Mouse (Mus musculus) embryonic facial prominence, embryonic 15.5 days (tissue): ENCODE data around the gene Gal3st2. TPM values are rescaled to one million over a fixed set of nuclear protein-coding genes. Genes with fewer than 3 reads are reported as not detected.
"Not testable (repeated sequence)": the region's sequence is repeated elsewhere in the genome, so short reads cannot be mapped to it uniquely, and the experiment has no call there.

ENCODE experiments used
- ATAC-seq: fragments of 200-750 bp; cut with Nextera tagmentation; 2 replicates; pipeline ENCODE4 v1.8.0; 2017; ENCODE audit warnings: low read depth, moderate TSS enrichment; ENCODE audit not compliant: insufficient number of reproducible peaks, low FRiP score, low TSS enrichment
- H3K27ac ChIP-seq: fragments of 300-500 bp; sonication (generic); replicated peaks from 2 replicates; pipeline ENCODE4 v1.5.1; 2015; ENCODE audit warnings: mild to moderate bottlenecking, inconsistent platforms
- H3K27me3 ChIP-seq: fragments of 300-500 bp; sonication (generic); 2 replicates; pipeline ENCODE4 v1.6.1; 2015; ENCODE audit warnings: inconsistent platforms
- H3K36me3 ChIP-seq: fragments of 300-500 bp; sonication (generic); 2 replicates; pipeline ENCODE4 v1.6.1; 2015; ENCODE audit warnings: mild to moderate bottlenecking, inconsistent platforms
- H3K4me1 ChIP-seq: fragments of 300-500 bp; sonication (generic); 2 replicates; pipeline ENCODE4 v1.6.1; 2015; ENCODE audit warnings: inconsistent platforms
- H3K4me2 ChIP-seq: fragments of 300-500 bp; sonication (generic); replicated peaks from 2 replicates; pipeline ENCODE4 v1.6.1; 2015; ENCODE audit warnings: mild to moderate bottlenecking, inconsistent platforms
- H3K4me3 ChIP-seq: fragments of 300-500 bp; sonication (generic); replicated peaks from 2 replicates; pipeline ENCODE4 v1.5.1; 2015; ENCODE audit warnings: mild to moderate bottlenecking, inconsistent platforms
- H3K9ac ChIP-seq: fragments of 300-500 bp; sonication (generic); 2 replicates; pipeline ENCODE4 v1.6.1; 2015; ENCODE audit warnings: inconsistent platforms
- H3K9me3 ChIP-seq: fragments of 300-500 bp; sonication (generic); replicated peaks from 2 replicates; pipeline ENCODE4 v1.6.1; 2016; ENCODE audit warnings: inconsistent platforms
- whole genome bisulfite sequencing: fragments of 180-500 bp; shearing (Covaris S2); methylation state at CpG from one replicate; pipeline ENCODE4 v1.1.7; 2015; 5-methylcytosine and 5-hydroxymethylcytosine counted together
- polyA plus RNA-seq: library from polyadenylated mRNA; unstranded; fragments of >200 nt; fragmentation: Nextera tagmentation; extraction: Ambion mirVana; gene quantifications from 2 replicates; pipeline ENCODE4 v1.2.1, GENCODE M21; 2015

The Gal3st2 gene
- polyA plus RNA-seq, 1 experiment from 2014 or later = 0.92 TPM

DNA sequence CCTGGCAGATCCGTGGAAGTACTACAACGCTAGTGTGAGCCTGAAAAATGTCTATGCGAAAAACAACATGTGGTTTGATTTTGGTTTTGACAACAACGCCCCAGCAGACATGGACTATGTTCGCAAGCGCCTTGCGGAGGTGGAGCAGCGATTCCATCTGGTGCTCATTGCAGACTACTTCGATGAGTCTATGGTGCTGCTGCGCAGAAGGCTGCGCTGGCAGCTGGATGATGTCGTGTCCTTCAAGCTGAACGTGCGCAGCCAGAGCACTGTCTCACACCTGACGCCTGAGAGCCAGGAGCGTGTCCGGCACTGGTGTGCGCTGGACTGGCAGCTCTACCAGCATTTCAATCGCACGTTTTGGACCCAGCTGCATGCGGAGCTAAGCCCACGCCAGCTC is 13.3 kb downstream of the Gal3st2 start:
- H3K36me3 ChIP-seq, H3K4me2 ChIP-seq, H3K27me3 ChIP-seq, H3K9ac ChIP-seq, ATAC-seq, H3K9me3 ChIP-seq, H3K27ac ChIP-seq, H3K4me1 ChIP-seq, H3K4me3 ChIP-seq: not testable (repeated sequence)
- WGBS = 69% methylated on average over 17 of the region's 22 CpGs

DNA sequence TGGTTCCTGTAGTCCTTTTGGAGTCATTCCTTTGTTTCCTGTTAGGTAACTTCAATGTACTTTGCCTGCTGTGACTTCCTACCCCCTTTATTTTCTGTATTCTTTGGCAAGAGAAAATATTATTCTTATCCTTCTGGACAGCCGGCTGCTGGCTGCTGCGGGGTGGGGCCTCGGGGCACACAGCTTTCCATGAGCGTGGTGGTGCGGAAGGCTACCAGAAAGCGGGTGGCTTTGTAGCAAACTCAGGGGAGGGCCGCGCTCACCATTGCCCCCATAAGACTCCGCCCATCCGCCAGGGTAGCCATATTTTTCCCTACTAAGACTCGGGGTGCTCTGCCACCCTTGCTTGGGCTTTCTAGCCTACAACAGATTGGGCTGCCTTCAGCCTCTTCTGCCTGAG is 20.7 kb downstream of the Gal3st2 start:
- not testable (repeated sequence) for H3K9me3 ChIP-seq, H3K4me2 ChIP-seq, H3K9ac ChIP-seq, H3K36me3 ChIP-seq, H3K27me3 ChIP-seq, ATAC-seq, H3K4me3 ChIP-seq, H3K4me1 ChIP-seq, H3K27ac ChIP-seq
- WGBS = no CpG with 5 or more reads among the region's 11 CpGs

DNA sequence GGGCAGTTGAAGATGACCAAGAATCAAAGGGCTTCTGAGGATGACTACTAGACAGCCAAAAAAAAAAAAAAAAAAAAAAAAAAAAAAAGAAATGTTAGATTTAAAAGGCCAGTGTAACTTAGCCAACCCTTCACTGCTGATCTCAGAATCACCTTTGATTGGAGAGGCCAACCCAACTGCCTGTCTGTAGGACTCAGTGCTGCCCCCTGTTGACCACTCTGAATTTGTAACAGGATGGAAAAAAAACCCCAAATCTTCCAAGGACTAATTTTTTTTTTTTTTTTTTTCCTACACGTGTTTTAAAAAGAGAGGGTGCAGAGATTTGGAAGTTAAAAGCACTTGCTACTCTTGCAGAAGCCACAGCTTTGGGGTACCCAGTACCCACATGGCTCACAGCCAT is 29.8 kb downstream of the Gal3st2 start:
- H3K9me3 ChIP-seq, H3K4me1 ChIP-seq, H3K27ac ChIP-seq, ATAC-seq, H3K36me3 ChIP-seq, H3K27me3 ChIP-seq, H3K9ac ChIP-seq, H3K4me3 ChIP-seq, H3K4me2 ChIP-seq: not testable (repeated sequence)
- 59% methylated on average over 1 of the region's 1 CpGs for WGBS

DNA sequence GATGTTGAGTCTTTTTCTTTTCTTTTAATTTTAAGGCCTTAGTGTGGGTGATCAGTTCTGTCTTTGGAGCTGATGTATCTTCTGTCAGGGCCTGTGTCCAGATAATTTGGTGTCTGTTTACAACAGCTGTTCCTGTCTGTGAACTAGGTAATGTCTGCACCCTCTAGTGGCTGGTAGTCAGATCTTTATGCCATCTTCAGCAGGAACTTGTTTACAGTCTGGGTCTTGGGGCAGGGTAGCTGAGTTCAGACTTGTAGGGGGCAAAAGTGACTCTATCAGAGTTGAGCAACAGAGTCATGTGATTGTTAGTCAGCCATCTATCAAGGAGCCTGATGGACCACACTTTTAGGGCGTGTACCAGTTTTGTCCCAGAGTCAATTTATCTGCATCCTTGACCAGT is 36.3 kb downstream of the Gal3st2 start:
- not testable (repeated sequence) for ATAC-seq, H3K4me1 ChIP-seq, H3K9me3 ChIP-seq, H3K27me3 ChIP-seq, H3K36me3 ChIP-seq, H3K4me2 ChIP-seq, H3K4me3 ChIP-seq, H3K9ac ChIP-seq, H3K27ac ChIP-seq
- WGBS = no CpG with 5 or more reads among the region's 1 CpGs

DNA sequence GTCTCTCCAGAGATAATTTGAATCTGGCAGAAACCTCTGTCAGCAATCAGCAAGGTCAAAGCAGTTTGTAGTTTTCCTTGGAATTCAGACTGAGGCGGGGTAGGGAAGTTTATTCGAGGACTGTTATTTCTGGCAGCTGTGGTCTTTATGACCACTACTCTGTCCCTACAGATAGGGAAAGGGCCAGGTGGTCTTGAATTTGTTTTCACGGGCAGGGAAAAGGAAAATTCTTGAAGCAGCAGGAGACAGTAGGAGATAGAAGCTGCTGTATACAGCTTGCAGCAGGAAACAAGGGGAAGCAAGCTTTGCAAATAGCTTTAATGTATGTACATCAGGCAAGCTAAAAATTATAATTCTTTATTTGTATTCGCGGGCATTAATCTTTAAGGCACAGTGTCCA is 40.2 kb downstream of the Gal3st2 start:
- not testable (repeated sequence) for H3K27ac ChIP-seq, H3K9me3 ChIP-seq, H3K27me3 ChIP-seq, H3K4me3 ChIP-seq, H3K36me3 ChIP-seq, ATAC-seq, H3K9ac ChIP-seq, H3K4me2 ChIP-seq, H3K4me1 ChIP-seq
- WGBS = 61% methylated on average over 4 of the region's 5 CpGs

DNA sequence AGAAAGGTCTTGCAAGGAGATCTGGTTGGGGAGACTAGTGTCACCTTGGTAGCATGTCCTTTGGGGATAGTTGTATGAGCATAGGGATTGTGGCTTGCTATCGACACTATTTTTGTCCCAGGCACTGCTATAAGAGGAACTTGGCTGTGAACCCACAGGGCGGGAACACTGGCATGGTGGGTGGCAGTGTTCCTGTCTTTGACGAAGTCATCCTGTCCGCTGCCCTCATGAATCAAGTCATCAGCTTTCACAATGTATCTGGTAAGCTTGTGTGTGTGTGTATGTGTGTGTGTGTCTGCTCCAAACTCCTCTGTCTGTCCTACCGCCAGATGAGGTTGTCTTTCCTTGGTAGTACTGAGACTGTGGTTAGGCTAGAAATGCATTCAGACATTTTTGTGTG is 45.6 kb downstream of the Gal3st2 start:
- not testable (repeated sequence) for H3K9ac ChIP-seq, H3K9me3 ChIP-seq, H3K27me3 ChIP-seq, H3K4me2 ChIP-seq, H3K4me3 ChIP-seq, H3K4me1 ChIP-seq, H3K36me3 ChIP-seq, H3K27ac ChIP-seq, ATAC-seq
- 82% methylated on average over 3 of the region's 5 CpGs for WGBS

DNA sequence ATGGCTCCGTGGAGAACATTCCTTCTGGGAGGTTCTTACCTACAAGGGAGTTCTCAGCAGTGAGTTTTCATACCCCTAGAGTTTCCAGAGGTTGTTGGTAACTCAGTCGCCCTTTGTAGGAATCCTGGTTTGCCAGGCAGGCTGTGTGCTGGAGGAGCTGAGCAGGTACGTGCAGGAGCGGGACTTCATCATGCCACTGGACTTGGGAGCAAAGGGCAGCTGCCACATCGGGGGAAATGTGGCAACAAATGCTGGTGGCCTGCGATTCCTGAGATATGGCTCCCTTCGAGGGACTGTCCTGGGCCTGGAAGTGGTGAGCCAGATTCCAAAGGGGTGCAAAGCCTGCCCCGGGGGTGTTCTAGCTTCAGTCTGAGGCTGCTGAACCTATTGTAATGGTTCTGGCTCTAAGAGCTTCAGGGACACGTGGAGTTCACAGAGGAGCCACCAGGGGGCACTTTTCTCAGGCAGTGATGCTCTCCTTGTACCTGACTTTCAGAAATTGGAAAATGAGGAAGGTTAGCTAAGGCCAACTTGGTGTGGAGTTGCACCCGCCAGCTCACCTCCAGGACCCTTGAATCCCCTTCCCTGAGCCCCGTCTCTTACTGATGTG is 48.0 kb downstream of the Gal3st2 start:
- not testable (repeated sequence) for H3K4me1 ChIP-seq, H3K9me3 ChIP-seq, H3K4me2 ChIP-seq, ATAC-seq, H3K9ac ChIP-seq, H3K36me3 ChIP-seq, H3K27me3 ChIP-seq, H3K4me3 ChIP-seq, H3K27ac ChIP-seq
- WGBS = no CpG with 5 or more reads among the region's 11 CpGs

DNA sequence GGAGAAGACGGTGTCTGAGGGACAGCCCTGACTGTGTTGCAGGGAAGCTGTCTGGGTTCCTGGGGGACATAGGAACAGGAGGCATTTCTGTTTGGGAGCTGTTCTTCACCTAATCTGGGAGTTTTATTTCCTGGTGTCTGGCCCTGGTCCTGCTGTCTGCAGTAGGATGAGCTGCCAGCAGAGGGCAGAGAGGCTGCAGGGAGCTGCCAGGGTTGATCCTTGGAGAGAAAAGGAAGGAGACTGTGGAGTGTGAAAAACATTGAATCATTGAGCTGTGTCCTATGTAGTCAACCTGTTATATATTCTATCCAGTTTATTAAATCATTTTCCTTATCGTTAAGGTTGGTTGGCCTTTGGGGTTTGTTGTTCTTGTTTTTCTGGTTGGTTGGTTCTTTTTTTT is 50.8 kb downstream of the Gal3st2 start:
- H3K27ac ChIP-seq, H3K27me3 ChIP-seq, H3K4me3 ChIP-seq, H3K4me1 ChIP-seq, H3K9me3 ChIP-seq, H3K4me2 ChIP-seq, ATAC-seq, H3K9ac ChIP-seq, H3K36me3 ChIP-seq: not testable (repeated sequence)
- no CpG with 5 or more reads among the region's 2 CpGs for WGBS

DNA sequence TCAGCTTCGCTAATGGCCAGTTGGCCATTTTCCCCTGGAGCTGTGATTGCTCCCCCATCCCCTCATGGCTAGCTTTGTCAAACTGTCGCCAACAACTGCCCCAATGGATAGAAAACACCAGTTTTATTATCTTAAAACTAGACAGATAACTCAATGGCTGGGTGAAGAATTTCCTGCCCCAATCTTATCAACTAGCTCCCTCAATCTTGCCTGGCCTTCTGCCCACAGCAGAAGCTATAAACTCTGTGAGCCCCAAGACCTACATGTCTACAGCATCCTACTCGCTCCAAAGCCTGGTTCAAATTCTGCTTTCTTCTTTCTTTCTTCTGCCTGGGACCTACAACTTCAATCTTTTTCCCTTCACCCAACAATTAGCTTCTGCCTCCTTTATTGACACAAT is 56.1 kb downstream of the Gal3st2 start:
- not testable (repeated sequence) for H3K9ac ChIP-seq, H3K36me3 ChIP-seq, H3K4me1 ChIP-seq, H3K27ac ChIP-seq, H3K4me2 ChIP-seq, H3K27me3 ChIP-seq, H3K9me3 ChIP-seq, ATAC-seq, H3K4me3 ChIP-seq
- WGBS = 80% methylated on average over 3 of the region's 3 CpGs

DNA sequence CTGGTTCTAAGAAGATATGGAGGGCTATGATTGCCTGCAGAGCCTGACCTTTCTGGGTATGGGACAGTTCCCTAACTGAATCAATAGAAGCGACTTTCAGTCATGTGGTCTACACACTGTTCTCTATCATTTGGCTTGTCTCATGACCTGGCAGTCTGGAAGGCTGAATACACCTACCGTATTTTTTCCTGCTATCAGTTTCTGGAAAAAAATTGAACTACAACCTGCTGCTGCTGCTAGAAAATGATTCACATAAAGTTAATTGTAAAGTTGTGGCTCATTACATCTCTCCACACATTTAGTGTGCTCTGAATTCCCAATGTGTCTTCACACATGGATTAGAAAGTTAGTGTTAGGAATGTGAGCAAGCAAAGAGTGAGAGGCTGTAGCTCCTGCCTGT is 56.9 kb downstream of the Gal3st2 start, which contains the start of gene Gal3st2b:
Gal3st2b (plus strand) TSS at position 301 of the 400 bp plus-strand sequence.
- WGBS = 81% methylated on average over 2 of the region's 2 CpGs

DNA sequence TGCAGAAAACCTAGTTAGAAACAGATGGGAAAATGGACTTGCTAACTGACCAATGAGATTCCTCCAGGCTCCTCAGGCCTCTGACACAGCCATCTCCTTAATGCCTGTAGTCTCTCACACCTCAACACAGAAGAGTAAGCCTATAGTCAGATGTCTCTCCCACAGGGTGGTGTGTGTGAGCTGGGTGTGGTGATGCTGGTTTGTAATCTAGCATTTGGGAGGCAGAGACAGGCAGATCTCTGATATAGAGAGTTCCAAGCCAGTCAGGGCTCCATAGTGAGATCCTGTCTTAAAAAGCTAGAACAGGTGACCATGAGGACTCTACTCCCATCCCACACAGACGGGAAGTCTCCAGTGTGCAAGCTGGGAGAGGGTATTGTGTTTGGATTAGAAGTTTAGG is 57.7 kb downstream of the Gal3st2 start:
- H3K9ac ChIP-seq, H3K4me2 ChIP-seq, ATAC-seq, H3K27me3 ChIP-seq, H3K36me3 ChIP-seq, H3K4me3 ChIP-seq, H3K4me1 ChIP-seq, H3K9me3 ChIP-seq, H3K27ac ChIP-seq: not testable (repeated sequence)
- 43% methylated on average over 1 of the region's 1 CpGs for WGBS

More for the DNA sequence above, 56.9 kb downstream of the Gal3st2 start, which contains the start of gene Gal3st2b:
- H3K4me3 ChIP-seq, H3K27me3 ChIP-seq, H3K9ac ChIP-seq, ATAC-seq, H3K27ac ChIP-seq, H3K36me3 ChIP-seq, H3K9me3 ChIP-seq, H3K4me2 ChIP-seq, H3K4me1 ChIP-seq: not testable (repeated sequence)

DNA sequence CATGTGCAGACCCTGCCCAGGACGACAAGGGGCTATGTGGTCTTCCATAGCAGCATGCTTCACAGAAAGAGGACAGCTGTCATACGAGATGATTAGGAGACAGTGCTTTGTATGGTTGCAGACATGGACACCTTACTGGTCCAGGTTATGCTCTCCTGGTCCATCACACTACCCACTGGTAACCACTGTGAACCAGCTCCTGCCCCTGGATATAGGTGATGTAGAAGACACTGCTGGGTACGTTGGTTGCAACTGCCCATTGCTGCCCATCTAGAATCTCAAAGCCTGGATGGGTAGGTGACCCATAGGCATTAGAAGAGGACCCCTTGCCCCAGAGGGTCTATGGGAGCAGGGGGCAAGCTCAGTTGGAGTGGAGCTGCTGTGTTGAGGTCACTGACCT is 58.2 kb downstream of the Gal3st2 start:
- not testable (repeated sequence) for ATAC-seq, H3K4me1 ChIP-seq, H3K4me3 ChIP-seq, H3K27ac ChIP-seq, H3K36me3 ChIP-seq, H3K27me3 ChIP-seq, H3K4me2 ChIP-seq, H3K9me3 ChIP-seq, H3K9ac ChIP-seq
- 77% methylated on average over 3 of the region's 3 CpGs for WGBS
